Mouse (Mus musculus) ES-E14 (cell line): Measurements from ENCODE around the gene Gm9944. TPM values are rescaled to one million over a fixed set of nuclear protein-coding genes. Genes with fewer than 3 reads are reported as not detected.

ENCODE experiments used
- DNase-seq: peaks from one replicate; pipeline ENCODE4 v3.0.0-alpha.2; 2013; ENCODE audit warnings: low read depth, low spot score
- H3K27ac ChIP-seq: 2 replicates; pipeline ENCODE4 v1.5.1; 2012; ENCODE audit warnings: low read depth, mild to moderate bottlenecking, low read length, moderate library complexity, mixed read lengths; ENCODE audit not compliant: poor library complexity, insufficient read depth, severe bottlenecking
- H3K36me3 ChIP-seq: 2 replicates; pipeline ENCODE4 v1.6.1; 2012; ENCODE audit warnings: mild to moderate bottlenecking, low read length, moderate library complexity, mixed read lengths; ENCODE audit not compliant: control insufficient read depth, poor library complexity, insufficient read depth, severe bottlenecking
- H3K4me1 ChIP-seq, 2 experiments: fragments of 150-350 bp in 1 of 2; sonication (generic) in 1 of 2; 2 replicates each; pipeline ENCODE4 v1.6.1; 2012; ENCODE audit warnings: low read length in 2 of 2, mild to moderate bottlenecking in 1 of 2, mixed read lengths in 1 of 2; ENCODE audit not compliant: control insufficient read depth in 2 of 2, insufficient read depth in 2 of 2, poor library complexity in 1 of 2
- H3K4me3 ChIP-seq, 2 experiments: fragments of 150-350 bp in 1 of 2; sonication (generic) in 1 of 2; 2 replicates each; pipeline ENCODE4 v1.5.1; 2012; ENCODE audit warnings: low read length in 2 of 2, low read depth in 1 of 2, mild to moderate bottlenecking in 1 of 2, mixed read lengths in 1 of 2; ENCODE audit not compliant: insufficient read depth in 1 of 2, poor library complexity in 1 of 2, severe bottlenecking in 1 of 2
- H3K9ac ChIP-seq: 2 replicates; pipeline ENCODE4 v1.6.1; 2012; ENCODE audit warnings: low read depth, mild to moderate bottlenecking, low read length, mixed read lengths; ENCODE audit not compliant: poor library complexity, insufficient read depth, severe bottlenecking
- H3K9me3 ChIP-seq: fragments of 150-350 bp; sonication (generic); 2 replicates; pipeline ENCODE4 v1.6.1; 2012; ENCODE audit warnings: low read depth, mild to moderate bottlenecking, low read length; ENCODE audit not compliant: control insufficient read depth, insufficient read depth
- CHD2 ChIP-seq: IDR thresholded peaks from 2 replicates; pipeline ENCODE4 v1.6.1; 2014; ENCODE audit warnings: mild to moderate bottlenecking, low read depth, low read length, inconsistent platforms
- HCFC1 ChIP-seq: IDR thresholded peaks from 2 replicates; pipeline ENCODE4 v1.6.1; 2012; ENCODE audit warnings: low read length, inconsistent platforms, borderline replicate concordance; ENCODE audit not compliant: insufficient read depth
- MAFK ChIP-seq: IDR thresholded peaks from 2 replicates; pipeline ENCODE4 v1.6.1; 2014; ENCODE audit warnings: mild to moderate bottlenecking, low read depth, low read length, inconsistent platforms; ENCODE audit not compliant: insufficient read depth
- ZC3H11A ChIP-seq: IDR thresholded peaks from 2 replicates; pipeline ENCODE4 v1.6.1; 2012; ENCODE audit warnings: low read depth, mild to moderate bottlenecking, inconsistent platforms, low read length, borderline replicate concordance
- ZNF384 ChIP-seq: IDR thresholded peaks from 2 replicates; pipeline ENCODE4 v1.6.1; 2012; ENCODE audit warnings: low read depth, low read length, inconsistent platforms
- in situ Hi-C, 2 experiments: fragments of 600-800 bp; cut with MboI; formaldehyde crosslinking; loops; one replicate each; pipeline ENCODE4 v1.15.1; 2025; ENCODE audit warnings: low sequenced_read_pairs in 2 of 2, inconsistent platforms in 1 of 2; ENCODE audit not compliant: unreplicated experiment in 2 of 2
- total RNA-seq: library from RNA; depleted of rRNA; stranded (reverse); fragments of 300-350 nt; gene quantifications from 2 replicates; pipeline ENCODE4 v1.2.3, GENCODE M21; 2012

The Gm9944 gene
- total RNA-seq, 1 experiment, result not detected

DNA sequence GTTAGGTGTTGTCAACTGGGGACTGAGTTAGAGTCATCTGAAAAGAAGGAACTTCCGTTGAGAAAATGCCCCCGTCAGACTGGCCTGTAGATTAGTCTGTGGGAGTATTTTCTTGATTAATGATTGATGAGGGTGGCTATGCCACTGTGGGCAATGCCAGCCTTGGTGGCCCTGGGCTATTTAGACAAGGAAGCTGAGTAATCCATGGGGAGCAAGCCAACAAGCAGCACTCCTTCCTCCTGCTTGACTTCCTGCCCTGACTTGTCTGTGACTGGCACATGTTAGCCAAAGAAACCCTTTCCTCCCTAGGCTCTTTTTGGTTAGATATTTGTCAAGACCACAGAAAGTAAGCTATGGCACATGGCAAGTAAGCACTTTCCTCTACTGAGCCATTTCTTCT, 22.4 kb downstream of the Gm9944 start:
- H3K36me3 ChIP-seq, result no peaks in the 10 kb centered on the region
- H3K9ac ChIP-seq, result no peak overlapping the region
- in situ Hi-C loops, result no loop called here
- TF ChIP-seq CHD2 (no peak), MAFK (no peak), ZNF384 (no peak), ZC3H11A (no peak)
- no peak for DNase-seq
- H3K27ac ChIP-seq, result no peak overlapping the region
- H3K4me3 ChIP-seq, result no peak overlapping the region
- H3K4me1 ChIP-seq, result no peaks in the 10 kb centered on the region
- no peaks in the 10 kb centered on the region for H3K9me3 ChIP-seq

DNA sequence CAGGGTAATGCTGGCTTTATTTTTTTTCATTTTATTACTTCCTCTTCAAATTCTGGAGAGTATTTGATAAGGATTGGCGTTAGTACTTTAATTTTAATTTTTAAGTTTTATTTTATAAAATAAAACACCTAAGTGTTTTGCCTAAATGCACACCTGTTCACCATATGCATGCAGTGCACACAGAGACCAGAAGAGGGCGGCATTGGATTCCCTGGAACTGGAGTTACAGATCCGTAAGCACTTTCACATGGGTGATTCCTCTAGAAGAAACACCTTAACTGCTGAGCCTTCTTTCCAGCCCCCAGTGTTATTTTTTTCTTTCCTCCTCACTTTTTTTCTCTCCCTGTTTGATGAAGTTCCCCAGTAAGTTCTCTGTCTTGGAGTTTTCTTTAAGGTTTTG, 24.2 kb downstream of the Gm9944 start:
- no peaks in the 10 kb centered on the region for H3K9me3 ChIP-seq
- TF ChIP-seq CHD2 (no peak), ZC3H11A (peak; percentile 43; the same call in 1 of the 2 replicates)
- in situ Hi-C loops, result no loop called here
- H3K4me1 ChIP-seq, result no peaks in the 10 kb centered on the region
- H3K4me3 ChIP-seq, result no peak overlapping the region
- peak; percentile 56 for DNase-seq
- H3K27ac ChIP-seq, result no peak overlapping the region
- no peak overlapping the region for H3K9ac ChIP-seq
- H3K36me3 ChIP-seq, result no peaks in the 10 kb centered on the region

DNA sequence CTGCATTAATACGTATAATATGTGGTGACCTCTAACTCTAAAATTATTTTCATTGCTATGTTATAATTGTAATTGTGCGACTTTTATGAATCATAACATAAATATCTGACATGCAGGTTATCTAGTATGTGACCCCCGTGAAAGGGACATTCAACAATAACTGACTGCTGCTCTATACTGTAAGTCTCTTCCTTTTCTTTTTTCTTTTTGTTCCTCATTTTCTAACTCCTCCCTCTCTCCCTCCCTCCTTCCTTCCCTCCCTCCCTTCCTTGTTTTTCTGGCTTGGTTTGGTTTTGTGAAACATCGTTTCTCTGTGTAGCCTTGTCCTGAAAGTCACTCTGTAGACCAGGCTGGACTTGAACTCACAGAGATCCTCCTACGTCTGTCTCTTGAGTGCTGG, 28.5 kb downstream of the Gm9944 start:
- no peaks in the 10 kb centered on the region for H3K36me3 ChIP-seq
- no peaks in the 10 kb centered on the region for H3K4me1 ChIP-seq
- no peak overlapping the region for H3K27ac ChIP-seq
- DNase-seq, result no peak
- no peak overlapping the region for H3K9ac ChIP-seq
- no peak overlapping the region for H3K4me3 ChIP-seq
- TF ChIP-seq ZC3H11A (no peak), MAFK (no peak), ZNF384 (no peak), CHD2 (no peak), HCFC1 (no peak)
- in situ Hi-C loops, result no loop called here
- no peaks in the 10 kb centered on the region for H3K9me3 ChIP-seq

DNA sequence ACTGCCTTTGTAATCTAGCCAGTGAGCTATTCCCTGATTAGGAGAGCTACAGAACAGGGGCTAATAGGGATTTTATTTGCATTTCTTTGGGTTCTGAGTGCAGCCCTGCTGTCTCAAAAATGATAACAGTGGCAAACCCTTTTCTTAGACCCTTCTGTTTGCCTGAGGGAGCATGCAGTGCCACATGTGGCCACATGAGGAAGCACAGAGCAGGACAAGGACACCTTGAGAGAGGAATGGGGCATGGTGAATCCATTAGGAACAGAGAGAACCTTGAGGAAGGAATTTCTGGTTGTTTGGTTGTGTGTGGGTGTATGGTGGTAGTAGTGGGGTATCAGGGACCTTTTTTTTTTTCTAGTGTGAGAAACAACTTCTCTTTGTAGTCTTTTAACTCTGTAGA, 32.5 kb downstream of the Gm9944 start:
- Histone ChIP-seq H3K4me3 (no peak overlapping the region), H3K4me1 (peaks cover 0 to 2% of the 10 kb centered on the region in 2 experiments; a peak in 1 of 4 replicates), H3K36me3 (no peaks in the 10 kb centered on the region), H3K27ac (no peak overlapping the region), H3K9me3 (no peaks in the 10 kb centered on the region), H3K9ac (no peak overlapping the region)
- no peak for DNase-seq
- in situ Hi-C loops, result no loop called here
- no peak for TF ChIP-seq ZNF384
- TF ChIP-seq HCFC1, result no peak
- no peak for TF ChIP-seq ZC3H11A
- no peak for TF ChIP-seq CHD2
- no peak for TF ChIP-seq MAFK

GRCm38 (mm10) chr4:144408290-144408689, 44.8 kb downstream of the Gm9944 start, which contains the start of gene Pramef12:
Gene Pramef12, minus strand, starts transcription at chr4:144408464.
- H3K36me3 ChIP-seq, result no peaks in the 10 kb centered on the region
- peak within 1 kb of the TSS; percentile 69 to 70 for H3K4me3 ChIP-seq
- peaks cover 5 to 8% of the 10 kb centered on the region in 2 experiments; a peak in 2 of 4 replicates for H3K4me1 ChIP-seq
- no peak within 1 kb of the TSS for H3K27ac ChIP-seq
- TF ChIP-seq HCFC1, result no peak
- TF ChIP-seq ZNF384, result no peak
- no peak for TF ChIP-seq MAFK
- no peak for TF ChIP-seq ZC3H11A
- no peak for TF ChIP-seq CHD2
- in situ Hi-C loops, result no loop called here
- DNase-seq, result peak; percentile 62
- peak within 1 kb of the TSS; percentile 62 for H3K9ac ChIP-seq
- H3K9me3 ChIP-seq, result no peaks in the 10 kb centered on the region
